Mouse (Mus musculus): ENCODE measurements at regions not wholly inside any gene's neighbourhood (a gene's known extent, or its start where the extent isn't known, plus 50 kb on each side); places are given as distances from the start of the nearest gene placed in this dataset.

- Histone ChIP-seq H3K4me3 (ENCODE audit: control insufficient read depth in 1 of 2, insufficient read depth in 1 of 2, low read depth in 2 of 2, low read length in 2 of 2) (peak overlapping the region; percentile 6 to 11; a peak in 2 of 4 replicates), H3K79me2 (ENCODE audit: control insufficient read depth, insufficient read depth, low read length, poor library complexity) (no peaks in the 10 kb centered on the region), H3K4me1 (ENCODE audit: control insufficient read depth in 1 of 2, insufficient read depth in 2 of 2, low read length in 2 of 2) (peaks cover 24 to 48% of the 10 kb centered on the region in 2 experiments), H3K27ac (ENCODE audit: control insufficient read depth, low read depth, low read length) (peak overlapping the region; percentile 59), H3K27me3 (ENCODE audit: control insufficient read depth in 1 of 2, insufficient read depth in 2 of 2, low read length in 2 of 2) (no peaks in the 10 kb centered on the region), H3K36me3 (ENCODE audit: control insufficient read depth in 1 of 2, insufficient read depth in 2 of 2, low read length in 2 of 2) (peaks cover 0 to 46% of the 10 kb centered on the region in 2 experiments; a peak in 2 of 4 replicates), H3K9me3 (replicated peaks; ENCODE audit: insufficient read depth, low read length) (no peaks in the 10 kb centered on the region), H3K9ac (ENCODE audit: control insufficient read depth, low read depth, low read length, poor library complexity, severe bottlenecking) (0 out of 2 replicates have a peak overlapping the region, but pooled peaks have one; percentile 27)
- no peak for TF ChIP-seq POLR2AphosphoS5 (IDR thresholded peaks at IDR 0.05; ENCODE audit: borderline replicate concordance, low read depth, low read length)
- TF ChIP-seq ZC3H11A (IDR thresholded peaks at IDR 0.05; ENCODE audit: low read depth, low read length), result no peak
- no peak for TF ChIP-seq KAT2A (conservative IDR thresholded peaks at IDR 0.05; ENCODE audit: low read depth, low read length)
- TF ChIP-seq CHD2 (IDR thresholded peaks at IDR 0.05; ENCODE audit: low read length), result no peak
- TF ChIP-seq EP300 (IDR thresholded peaks at IDR 0.05; ENCODE audit: low read depth in 1 of 2, low read length in 2 of 2), result peak; percentile 22 to 39; a peak in 2 of 4 replicates
- TF ChIP-seq ETS1 (IDR thresholded peaks at IDR 0.05; ENCODE audit: low read depth, low read length), result peak; percentile 50
- no peak for TF ChIP-seq CHD1 (IDR thresholded peaks at IDR 0.05; ENCODE audit: low read depth, low read length)
- DNase-seq (ENCODE audit: low read depth, low spot score), result peak; percentile 63
These were observed 129.4 kb downstream of the Pdgfra start for GRCm38 (mm10) chr5:75281510-75281909.

- no peak overlapping the region for H3K9ac ChIP-seq (ENCODE audit: control insufficient read depth, low read depth, low read length, poor library complexity, severe bottlenecking)
- H3K4me1 ChIP-seq (ENCODE audit: control insufficient read depth in 1 of 2, insufficient read depth in 2 of 2, low read length in 2 of 2), result peaks cover 29 to 54% of the 10 kb centered on the region in 2 experiments
- no peaks in the 10 kb centered on the region for H3K27me3 ChIP-seq (ENCODE audit: control insufficient read depth in 1 of 2, insufficient read depth in 2 of 2, low read length in 2 of 2)
- H3K4me3 ChIP-seq (ENCODE audit: control insufficient read depth in 1 of 2, insufficient read depth in 1 of 2, low read depth in 2 of 2, low read length in 2 of 2), result no peak overlapping the region
- no peaks in the 10 kb centered on the region for H3K79me2 ChIP-seq (ENCODE audit: control insufficient read depth, insufficient read depth, low read length, poor library complexity)
- H3K9me3 ChIP-seq (replicated peaks; ENCODE audit: insufficient read depth, low read length), result no peaks in the 10 kb centered on the region
- peaks cover 0 to 56% of the 10 kb centered on the region in 2 experiments; a peak in 2 of 4 replicates for H3K36me3 ChIP-seq (ENCODE audit: control insufficient read depth in 1 of 2, insufficient read depth in 2 of 2, low read length in 2 of 2)
- TF ChIP-seq USF2 (IDR thresholded peaks at IDR 0.05; ENCODE audit: borderline replicate concordance in 1 of 2, insufficient read depth in 1 of 2, low read depth in 1 of 2, low read length in 2 of 2) (no peak), ELF1 (IDR thresholded peaks at IDR 0.05; ENCODE audit: low read depth, low read length) (no peak), CHD2 (IDR thresholded peaks at IDR 0.05; ENCODE audit: low read length) (no peak), POLR2AphosphoS2 (IDR thresholded peaks at IDR 0.05; ENCODE audit: low read length) (no peak), MEF2A (IDR thresholded peaks at IDR 0.05; ENCODE audit: extremely low read depth, insufficient replicate concordance, low read depth, low read length, poor library complexity, severe bottlenecking) (no peak), TCF12 (IDR thresholded peaks at IDR 0.05; ENCODE audit: low read depth, low read length) (no peak), RAD21 (IDR thresholded peaks at IDR 0.05; ENCODE audit: low read depth, low read length) (no peak), MAZ (IDR thresholded peaks at IDR 0.05; ENCODE audit: low read depth, low read length) (no peak), RCOR1 (IDR thresholded peaks at IDR 0.05; ENCODE audit: low read depth, low read length) (no peak), MYC (IDR thresholded peaks at IDR 0.05; ENCODE audit: low read depth, low read length) (no peak), POLR2A (IDR thresholded peaks at IDR 0.05; ENCODE audit: control insufficient read depth in 1 of 2, insufficient read depth in 1 of 2, low read depth in 1 of 2, low read length in 2 of 2, poor library complexity in 1 of 2) (no peak), MYB (IDR thresholded peaks at IDR 0.05; ENCODE audit: low read depth, low read length) (no peak), CTCF (IDR thresholded peaks at IDR 0.05 in 2 of 3, conservative IDR thresholded peaks at IDR 0.05 in 1 of 3; ENCODE audit: control insufficient read depth in 1 of 3, insufficient read depth in 1 of 3, low read depth in 2 of 3, low read length in 3 of 3, poor library complexity in 1 of 3, severe bottlenecking in 1 of 3) (no peak)
- no peak overlapping the region for H3K27ac ChIP-seq (ENCODE audit: control insufficient read depth, low read depth, low read length)
- no peak for DNase-seq (ENCODE audit: low read depth, low spot score)
These were observed 130.5 kb downstream of the Pdgfra start for GRCm38 (mm10) chr5:75282617-75283016.

Data from MEL (cell line).